In genomic region chr2:31482914-31483575, GRCm38 (mm10) we compare ENCODE assay signal across 8 mouse cellular contexts. TPM values are rescaled to one million over a fixed set of nuclear protein-coding genes. Genes with fewer than 3 reads are reported as not detected.
DNase-seq lines count a peak whose midpoint lies in the region; ATAC-seq and TF ChIP-seq lines count a peak whose summit lies in the region.

No protein-coding gene starts in this region.

- no peak overlapping the region for H3K4me3 ChIP-seq in embryonic facial prominence, embryonic 12.5 days
- no peak overlapping the region for H3K4me3 ChIP-seq in heart, adult 2 months
- no peak overlapping the region for H3K4me3 ChIP-seq in limb, embryonic 11.5 days (ENCODE audit: low read depth, low read length)

- no peak for TF ChIP-seq POLR2A in heart, adult 2 months (IDR thresholded peaks at IDR 0.05; ENCODE audit: insufficient read depth, low read depth, low read length)

- H3K4me2 ChIP-seq in embryonic facial prominence, embryonic 12.5 days (replicated peaks) = no peak overlapping the region
- no peak overlapping the region for H3K4me2 ChIP-seq in limb, embryonic 11.5 days (ENCODE audit: low read depth, severe bottlenecking)

- no peak overlapping the region for H3K9ac ChIP-seq in embryonic facial prominence, embryonic 12.5 days
- no peak overlapping the region for H3K9ac ChIP-seq in heart, adult 2 months (ENCODE audit: low read depth, low read length)
- no peak overlapping the region for H3K9ac ChIP-seq in limb, embryonic 11.5 days (ENCODE audit: low read length)

- peak; percentile 67; the same call in 1 of the 2 replicates for ATAC-seq in embryonic facial prominence, embryonic 12.5 days (ENCODE audit: insufficient number of reproducible peaks, insufficient read depth, low FRiP score, low TSS enrichment)
- no peak for ATAC-seq in limb, embryonic 11.5 days (ENCODE audit: insufficient number of reproducible peaks, low FRiP score, low TSS enrichment, low read depth)

- no peaks in the 10 kb centered on the region for H3K79me2 ChIP-seq in heart, adult 2 months (replicated peaks; ENCODE audit: control insufficient read depth, insufficient read depth, low read length)

- peak; percentile 79 for DNase-seq in A20 (ENCODE audit: low read depth, low spot score)
- peak; percentile 84 to 88 for DNase-seq in adrenal gland, postnatal 36 days
- DNase-seq in heart, adult 2 months = peak; percentile 75 to 80
- peak; percentile 71 to 86 for DNase-seq in kidney, adult 8-10 months
- DNase-seq in limb, embryonic 11.5 days (ENCODE audit: low spot score) = peak; percentile 90
- DNase-seq in monocyte, adult 2 months (ENCODE audit: low read depth in 1 of 2, low spot score in 2 of 2) = peak; percentile 41 to 62
- peak; percentile 66 to 75 for DNase-seq in spleen, postnatal 36 days (ENCODE audit: low spot score in 2 of 2)

- TF ChIP-seq CTCF in heart, adult 2 months (IDR thresholded peaks at IDR 0.05) = peak; percentile 99

- H3K27me3 ChIP-seq in embryonic facial prominence, embryonic 12.5 days = peaks cover 13% of the 10 kb centered on the region; the same call in 1 of the 2 replicates
- H3K27me3 ChIP-seq in heart, adult 2 months (ENCODE audit: control insufficient read depth, insufficient read depth, low read length) = no peaks in the 10 kb centered on the region
- no peaks in the 10 kb centered on the region for H3K27me3 ChIP-seq in limb, embryonic 11.5 days (ENCODE audit: control insufficient read depth, insufficient read depth, low read length)

- H3K36me3 ChIP-seq in embryonic facial prominence, embryonic 12.5 days = no peaks in the 10 kb centered on the region
- H3K36me3 ChIP-seq in heart, adult 2 months (ENCODE audit: control insufficient read depth, insufficient read depth, low read length) = no peaks in the 10 kb centered on the region
- H3K36me3 ChIP-seq in limb, embryonic 11.5 days (ENCODE audit: control insufficient read depth, insufficient read depth, low read length) = no peaks in the 10 kb centered on the region

- intact Hi-C loops in heart, adult 2 months (cut with DNase I) = loop anchor here (1.0 to 10.0 kb wide), 3 partner anchors 172 to 432 kb away; no protein-coding TSS in a partner anchor

- H3K27ac ChIP-seq in embryonic facial prominence, embryonic 12.5 days = no peak overlapping the region
- no peak overlapping the region for H3K27ac ChIP-seq in heart, adult 2 months
- H3K27ac ChIP-seq in limb, embryonic 11.5 days (replicated peaks; ENCODE audit: low read depth, low read length) = no peak overlapping the region

- H3K9me3 ChIP-seq in embryonic facial prominence, embryonic 12.5 days = no peaks in the 10 kb centered on the region
- H3K9me3 ChIP-seq in limb, embryonic 11.5 days (ENCODE audit: control insufficient read depth, low read length) = no peaks in the 10 kb centered on the region

- 28% methylated on average over 8 of the region's 8 CpGs for WGBS in embryonic facial prominence, embryonic 12.5 days
- WGBS in heart, adult 2 months = 27% methylated on average over 8 of the region's 8 CpGs
- 32% methylated on average over 8 of the region's 8 CpGs for WGBS in limb, embryonic 11.5 days

- no peaks in the 10 kb centered on the region; the same call in 1 of the 2 replicates for H3K4me1 ChIP-seq in embryonic facial prominence, embryonic 12.5 days
- H3K4me1 ChIP-seq in heart, adult 2 months (ENCODE audit: control insufficient read depth, insufficient read depth, low read length) = no peaks in the 10 kb centered on the region
- no peaks in the 10 kb centered on the region for H3K4me1 ChIP-seq in limb, embryonic 11.5 days (ENCODE audit: control insufficient read depth, insufficient read depth, low read length)

- peak; percentile 81; the same call in 1 of the 2 replicates for TF ChIP-seq EP300 in heart, adult 2 months (IDR thresholded peaks at IDR 0.05; ENCODE audit: insufficient read depth, low read depth, low read length)

RNA-seq across cellular contexts. Expression of gene Ass1, which starts 13.0 kb away (rescaled TPM):
- 10 to 100 TPM; 22.6 to 37.2 TPM for total RNA-seq in adrenal gland, postnatal 36 days (2021)
- 9.3 and 14.1 TPM in 2 replicates for polyA plus RNA-seq in embryonic facial prominence, embryonic 12.5 days (2016; fragmentation: Nextera tagmentation; extraction: Ambion mirVana)
- 1 to 10 TPM; 5.4 to 6.5 TPM for total RNA-seq in heart, adult 2 months (2021)
- 4.9 and 7.0 TPM in 2 replicates for polyA plus RNA-seq in heart, adult 2 months (2012; rRNA removed)
- polyA plus RNA-seq in limb, embryonic 11.5 days (2014; fragmentation: Nextera tagmentation; extraction: Ambion mirVana) = 5.5 and 5.8 TPM in 2 replicates
